Mouse (Mus musculus) CD4-positive, CD25-positive, alpha-beta regulatory T cell, adult 2 months (primary cell): ENCODE measurements at regions not wholly inside any gene's neighbourhood (a gene's known extent, or its start where the extent isn't known, plus 50 kb on each side); places are given as distances from the start of the nearest gene placed in this dataset.

Source experiments
- DNase-seq: peaks from one replicate; pipeline ENCODE4 v3.0.0-alpha.2; 2012; ENCODE audit warnings: low read depth, low spot score

- DNase-seq: no peak
Measured at GRCm38 (mm10) chr1:124706246-124706645, 660.9 kb upstream of the Dpp10 start.

GRCm38 (mm10) chr1:124674420-124674819 lies 629.1 kb upstream of the Dpp10 start:
- DNase-seq: no peak

- DNase-seq: no peak
Measured at GRCm38 (mm10) chr1:124652872-124653271, 607.5 kb upstream of the Dpp10 start.

- DNase-seq: no peak
Measured at GRCm38 (mm10) chr1:124652251-124652861, 607.0 kb upstream of the Dpp10 start.

GRCm38 (mm10) chr1:124635246-124635768 lies 589.9 kb upstream of the Dpp10 start:
- DNase-seq: no peak

- no peak for DNase-seq
Measured at GRCm38 (mm10) chr1:124630084-124630483, 584.7 kb upstream of the Dpp10 start.

GRCm38 (mm10) chr1:124584620-124585019 lies 539.3 kb upstream of the Dpp10 start:
- no peak for DNase-seq
